Mouse (Mus musculus) embryonic facial prominence, embryonic 11.5 days (tissue): Measurements from ENCODE around the gene Cnot9. TPM values are rescaled to one million over a fixed set of nuclear protein-coding genes. Genes with fewer than 3 reads are reported as not detected.

Experiments used
- ATAC-seq: fragments of 200-750 bp; cut with Nextera tagmentation; replicated peaks from 2 replicates; pipeline ENCODE4 v1.8.0; 2017; ENCODE audit warnings: low read depth; ENCODE audit not compliant: insufficient number of reproducible peaks, low FRiP score, low TSS enrichment
- DNase-seq: peaks from one replicate; pipeline ENCODE4 v3.0.0-alpha.2; 2015; ENCODE audit warnings: low spot score
- H3K27ac ChIP-seq: fragments of 300-500 bp; sonication (generic); replicated peaks from 2 replicates; pipeline ENCODE4 v1.5.1; 2014; ENCODE audit warnings: mild to moderate bottlenecking, low read depth, low read length, control low read depth
- H3K27me3 ChIP-seq: fragments of 300-500 bp; sonication (generic); 2 replicates; pipeline ENCODE4 v1.6.1; 2014; ENCODE audit warnings: mild to moderate bottlenecking, low read length, moderate library complexity, mixed read lengths; ENCODE audit not compliant: control insufficient read depth, insufficient read depth
- H3K36me3 ChIP-seq: fragments of 300-500 bp; sonication (generic); replicated peaks from 2 replicates; pipeline ENCODE4 v1.6.1; 2014; ENCODE audit warnings: low read depth, mild to moderate bottlenecking, low read length, moderate library complexity, mixed read lengths; ENCODE audit not compliant: control insufficient read depth, insufficient read depth
- H3K4me1 ChIP-seq: fragments of 300-500 bp; sonication (generic); 2 replicates; pipeline ENCODE4 v1.6.1; 2014; ENCODE audit warnings: low read length, mixed read lengths; ENCODE audit not compliant: control insufficient read depth, insufficient read depth
- H3K4me2 ChIP-seq: fragments of 300-500 bp; sonication (generic); 2 replicates; pipeline ENCODE4 v1.6.1; 2014; ENCODE audit warnings: low read depth, mild to moderate bottlenecking, control low read depth, low read length, moderate library complexity
- H3K4me3 ChIP-seq: fragments of 300-500 bp; sonication (generic); 2 replicates; pipeline ENCODE4 v1.5.1; 2014; ENCODE audit warnings: low read depth, low read length, control low read depth
- H3K9ac ChIP-seq: fragments of 300-500 bp; sonication (generic); replicated peaks from 2 replicates; pipeline ENCODE4 v1.6.1; 2014; ENCODE audit warnings: mild to moderate bottlenecking, control low read depth, low read length
- H3K9me3 ChIP-seq: fragments of 300-500 bp; sonication (generic); replicated peaks from 2 replicates; pipeline ENCODE4 v1.6.1; 2016; ENCODE audit warnings: mild to moderate bottlenecking, low read length, inconsistent platforms, mixed read lengths; ENCODE audit not compliant: control insufficient read depth
- WGBS: fragments of 180-500 bp; shearing (Covaris S2); extraction: QIAGEN DNeasy Blood & Tissue Kit; methylation state at CpG from one replicate; pipeline ENCODE4 v1.1.7; 2014; 5-methylcytosine and 5-hydroxymethylcytosine counted together
- polyA plus RNA-seq: library from polyadenylated mRNA; unstranded; fragments of >200 nt; fragmentation: Nextera tagmentation; extraction: Ambion mirVana; gene quantifications from 2 replicates; pipeline ENCODE4 v1.2.1, GENCODE M21; 2014

Gene Cnot9
- polyA plus RNA-seq, 1 experiment from 2014 or later, result 112 TPM

DNA sequence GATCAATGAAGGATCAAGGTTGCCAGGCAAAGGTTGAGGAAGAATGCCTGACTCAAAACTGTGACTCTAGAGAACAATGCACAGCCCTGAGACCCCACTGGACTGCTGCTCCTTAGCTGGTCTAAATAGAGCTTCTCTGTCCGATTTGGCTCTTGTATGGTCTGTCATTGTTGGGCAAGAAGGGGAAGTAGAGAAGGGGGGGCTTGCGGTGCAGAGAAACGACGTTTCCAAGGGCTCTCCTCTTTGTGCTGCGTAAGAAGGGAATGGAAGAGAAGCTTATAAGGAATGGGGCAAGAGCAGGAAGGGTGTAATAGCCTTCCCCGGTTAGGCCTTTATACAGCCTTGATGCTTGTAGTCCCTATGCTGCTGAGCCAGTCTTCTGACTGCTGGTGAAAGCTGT, 60.0 kb downstream of the Cnot9 start:
- Histone ChIP-seq H3K9me3 (no peaks in the 10 kb centered on the region), H3K27ac (no peak overlapping the region), H3K9ac (no peak overlapping the region), H3K27me3 (no peaks in the 10 kb centered on the region), H3K4me1 (no peaks in the 10 kb centered on the region), H3K36me3 (peaks cover 12% of the 10 kb centered on the region), H3K4me2 (no peak overlapping the region), H3K4me3 (no peak overlapping the region)
- ATAC-seq (no peak), DNase-seq (no peak)
- 91% methylated on average over 6 of the region's 6 CpGs for WGBS

DNA sequence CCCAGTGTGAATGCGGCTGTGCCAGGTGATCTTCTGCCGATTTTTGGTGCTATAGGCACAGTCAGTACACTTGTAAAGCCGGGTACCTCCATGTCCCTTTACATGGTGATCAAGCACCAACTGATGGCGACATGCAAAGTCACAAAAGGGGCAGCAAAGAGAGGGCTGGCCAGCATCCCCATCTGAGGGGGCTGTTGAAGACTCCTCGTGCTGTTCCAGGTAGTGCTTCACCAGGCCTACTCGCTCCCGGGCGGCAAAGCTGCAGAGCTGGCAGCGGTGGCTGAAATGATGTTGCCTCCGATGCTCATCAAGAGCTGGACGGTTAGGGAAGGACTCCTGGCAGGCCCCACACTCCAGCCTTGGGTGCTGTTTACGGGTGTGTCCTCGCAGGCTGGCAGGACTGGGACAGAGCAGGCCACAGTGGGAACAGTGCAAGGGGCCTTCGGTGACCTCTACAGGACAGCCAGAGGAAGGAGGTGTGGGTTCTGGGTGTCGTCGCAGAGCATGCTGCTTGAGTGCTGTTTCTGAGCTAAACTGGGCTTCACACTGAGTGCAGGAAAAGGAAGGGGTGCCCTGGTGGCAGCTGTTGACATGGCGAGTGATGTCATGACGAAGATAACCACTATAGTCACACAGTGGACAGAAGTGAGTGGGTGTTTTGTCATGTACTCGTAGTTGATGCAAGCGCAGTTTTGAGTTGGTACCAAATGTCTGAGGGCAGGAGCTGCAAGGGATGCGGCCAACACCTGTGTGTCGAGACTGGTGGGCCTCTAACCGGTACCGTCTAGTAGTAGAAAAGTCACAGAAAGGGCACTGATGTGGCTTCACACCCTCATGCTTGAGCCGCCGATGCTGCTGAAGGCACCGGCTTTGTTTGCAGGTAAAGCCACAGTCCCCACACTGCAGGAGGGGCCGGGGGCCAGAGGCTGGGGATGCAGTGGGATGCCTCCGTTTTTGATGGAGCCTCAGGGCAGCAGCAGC, 64.2 kb downstream of the Cnot9 start:
- no peak overlapping the region for H3K4me2 ChIP-seq
- H3K4me3 ChIP-seq, result no peak overlapping the region
- no peaks in the 10 kb centered on the region for H3K4me1 ChIP-seq
- 92% methylated on average over 29 of the region's 29 CpGs for WGBS
- H3K27me3 ChIP-seq, result no peaks in the 10 kb centered on the region
- H3K9me3 ChIP-seq, result no peaks in the 10 kb centered on the region
- H3K9ac ChIP-seq, result no peak overlapping the region
- ATAC-seq (no peak), DNase-seq (no peak)
- peaks cover 20% of the 10 kb centered on the region for H3K36me3 ChIP-seq
- H3K27ac ChIP-seq, result no peak overlapping the region

Other genes with a start within 250 kb of the Cnot9 start
- gene Gpbar1, start 227.5 kb upstream of the Cnot9 start, polyA plus RNA-seq, result 0.20 and 0.91 TPM in 2 replicates
- gene Aamp, start 221.3 kb upstream of the Cnot9 start, polyA plus RNA-seq, result 179 and 206 TPM in 2 replicates
- gene Pnkd, start 221.1 kb upstream of the Cnot9 start, polyA plus RNA-seq, result 95.1 and 98.6 TPM in 2 replicates
- 10.1 and 10.5 TPM in 2 replicates for gene Tmbim1, start 200.4 kb upstream of the Cnot9 start, polyA plus RNA-seq
- 0.22 and 0.36 TPM in 2 replicates for gene Catip, start 143.9 kb upstream of the Cnot9 start, polyA plus RNA-seq
- 2.4 and 4.9 TPM in 2 replicates for gene Slc11a1, start 130.9 kb upstream of the Cnot9 start, polyA plus RNA-seq
- gene Ctdsp1, start 114.5 kb upstream of the Cnot9 start, polyA plus RNA-seq, result 60.0 and 66.2 TPM in 2 replicates
- 0.07 and 0.11 TPM in 2 replicates for gene Vil1, start 96.7 kb upstream of the Cnot9 start, polyA plus RNA-seq
- 0.33 and 0.42 TPM in 2 replicates for gene Plcd4, start 36.8 kb downstream of the Cnot9 start, polyA plus RNA-seq
- 45.7 and 46.5 TPM in 2 replicates for gene Usp37, start 38.2 kb downstream of the Cnot9 start, polyA plus RNA-seq
- 7.1 and 7.8 TPM in 2 replicates for gene Zfp142, start 82.2 kb downstream of the Cnot9 start, polyA plus RNA-seq
- gene Bcs1l, start 82.2 kb downstream of the Cnot9 start, polyA plus RNA-seq, result 13.7 and 18.4 TPM in 2 replicates
- gene Rnf25, start 95.3 kb downstream of the Cnot9 start, polyA plus RNA-seq, result 9.4 TPM in 2 replicates
- gene Stk36, start 95.4 kb downstream of the Cnot9 start, polyA plus RNA-seq, result 14.1 and 14.5 TPM in 2 replicates
- gene Ttll4, start 155.7 kb downstream of the Cnot9 start, polyA plus RNA-seq, result 29.6 and 37.1 TPM in 2 replicates
- gene Cyp27a1, start 207.5 kb downstream of the Cnot9 start, polyA plus RNA-seq, result 11.1 and 12.3 TPM in 2 replicates
- not detected in 2 replicates for gene Prkag3, start 243.2 kb downstream of the Cnot9 start, polyA plus RNA-seq